Mouse (Mus musculus): ENCODE data around the gene Lamtor4.

Gene Lamtor4

GRCm38 (mm10) chr5:138260834-138261233, 5.6 kb downstream of the Lamtor4 start:
- DNase-seq (ENCODE audit: low spot score): no peak

GRCm38 (mm10) chr5:138262001-138262400, 6.7 kb downstream of the Lamtor4 start:
- no peak for DNase-seq (ENCODE audit: low spot score)

GRCm38 (mm10) chr5:138262582-138263240, 7.4 kb downstream of the Lamtor4 start:
- no peak for DNase-seq (ENCODE audit: low spot score)

- peak; percentile 77 for DNase-seq (ENCODE audit: low spot score)
Observed at GRCm38 (mm10) chr5:138263260-138264206, 8.3 kb downstream of the Lamtor4 start, which contains the start of gene BC037034. BC037034 (minus strand) TSS chr5:138264033.

- no peak for DNase-seq (ENCODE audit: low spot score)
Observed at GRCm38 (mm10) chr5:138264207-138264578, 8.9 kb downstream of the Lamtor4 start.

- DNase-seq (ENCODE audit: low spot score): no peak
Observed at GRCm38 (mm10) chr5:138265712-138266111, 10.4 kb downstream of the Lamtor4 start.

GRCm38 (mm10) chr5:138267114-138267513, 11.8 kb downstream of the Lamtor4 start:
- DNase-seq (ENCODE audit: low spot score): no peak

GRCm38 (mm10) chr5:138268980-138269379, 13.7 kb downstream of the Lamtor4 start:
- DNase-seq (ENCODE audit: low spot score): no peak

GRCm38 (mm10) chr5:138271232-138271631, 15.9 kb downstream of the Lamtor4 start:
- no peak for DNase-seq (ENCODE audit: low spot score)

- DNase-seq (ENCODE audit: low spot score): no peak
Observed at GRCm38 (mm10) chr5:138272409-138272923, 17.2 kb downstream of the Lamtor4 start, which contains the start of gene Gal3st4. Gal3st4 (minus strand) TSS chr5:138272840.

- no peak for DNase-seq (ENCODE audit: low spot score)
Observed at GRCm38 (mm10) chr5:138274186-138274585, 18.9 kb downstream of the Lamtor4 start.

- no peak for DNase-seq (ENCODE audit: low spot score)
Observed at GRCm38 (mm10) chr5:138275216-138276050, 20.2 kb downstream of the Lamtor4 start.

- no peak for DNase-seq (ENCODE audit: low spot score)
Observed at GRCm38 (mm10) chr5:138277994-138278393, 22.7 kb downstream of the Lamtor4 start.

- peak; percentile 68 for DNase-seq (ENCODE audit: low spot score)
Observed at GRCm38 (mm10) chr5:138279585-138280424, 24.5 kb downstream of the Lamtor4 start, which contains the start of the genes Gm43720, Gpc2 and Stag3. Gm43720 (minus strand) TSS chr5:138279958. Gpc2 (minus strand) TSS chr5:138280005. Stag3 (plus strand) TSS chr5:138280240.

GRCm38 (mm10) chr5:138280425-138280768, 25.1 kb downstream of the Lamtor4 start:
- no peak for DNase-seq (ENCODE audit: low spot score)

GRCm38 (mm10) chr5:138280829-138281228, 25.5 kb downstream of the Lamtor4 start:
- DNase-seq (ENCODE audit: low spot score): no peak

GRCm38 (mm10) chr5:138281798-138282197, 26.5 kb downstream of the Lamtor4 start:
- DNase-seq (ENCODE audit: low spot score): no peak

- DNase-seq (ENCODE audit: low spot score): no peak
Observed at GRCm38 (mm10) chr5:138283540-138283939, 28.3 kb downstream of the Lamtor4 start.

- no peak for DNase-seq (ENCODE audit: low spot score)
Observed at GRCm38 (mm10) chr5:138287861-138288260, 32.6 kb downstream of the Lamtor4 start.

GRCm38 (mm10) chr5:138291638-138292037, 36.4 kb downstream of the Lamtor4 start:
- DNase-seq (ENCODE audit: low spot score): no peak

GRCm38 (mm10) chr5:138294158-138294557, 38.9 kb downstream of the Lamtor4 start:
- no peak for DNase-seq (ENCODE audit: low spot score)

All from ovary, postnatal 10 days (tissue).